Mouse (Mus musculus) hematopoietic stem cell, adult 5-6 weeks (primary cell): ENCODE results near the gene Src. TPM values are rescaled to one million over a fixed set of nuclear protein-coding genes. Genes with fewer than 3 reads are reported as not detected.

Experiments
- ATAC-seq, 2 experiments: fragments of 125-278 bp in 1 of 2; replicated peaks in 1 of 2; 2 replicates each; pipeline ENCODE4 v1.8.0; 2016 to 2017; ENCODE audit warnings: inconsistent platforms in 2 of 2, mild to moderate bottlenecking in 2 of 2, moderate number of reproducible peaks in 2 of 2, low read depth in 1 of 2, moderate TSS enrichment in 1 of 2; ENCODE audit not compliant: low FRiP score in 2 of 2, poor library complexity in 2 of 2, severe bottlenecking in 2 of 2, insufficient read depth in 1 of 2, low TSS enrichment in 1 of 2
- total RNA-seq: library from RNA; stranded (forward); fragments of 172-1452, 232-1000 nt; gene quantifications from 2 replicates; pipeline ENCODE4 v1.2.3, GENCODE M21; 2017

Src gene
- total RNA-seq, 1 experiment from 2014 or later: 2.6 TPM

DNA sequence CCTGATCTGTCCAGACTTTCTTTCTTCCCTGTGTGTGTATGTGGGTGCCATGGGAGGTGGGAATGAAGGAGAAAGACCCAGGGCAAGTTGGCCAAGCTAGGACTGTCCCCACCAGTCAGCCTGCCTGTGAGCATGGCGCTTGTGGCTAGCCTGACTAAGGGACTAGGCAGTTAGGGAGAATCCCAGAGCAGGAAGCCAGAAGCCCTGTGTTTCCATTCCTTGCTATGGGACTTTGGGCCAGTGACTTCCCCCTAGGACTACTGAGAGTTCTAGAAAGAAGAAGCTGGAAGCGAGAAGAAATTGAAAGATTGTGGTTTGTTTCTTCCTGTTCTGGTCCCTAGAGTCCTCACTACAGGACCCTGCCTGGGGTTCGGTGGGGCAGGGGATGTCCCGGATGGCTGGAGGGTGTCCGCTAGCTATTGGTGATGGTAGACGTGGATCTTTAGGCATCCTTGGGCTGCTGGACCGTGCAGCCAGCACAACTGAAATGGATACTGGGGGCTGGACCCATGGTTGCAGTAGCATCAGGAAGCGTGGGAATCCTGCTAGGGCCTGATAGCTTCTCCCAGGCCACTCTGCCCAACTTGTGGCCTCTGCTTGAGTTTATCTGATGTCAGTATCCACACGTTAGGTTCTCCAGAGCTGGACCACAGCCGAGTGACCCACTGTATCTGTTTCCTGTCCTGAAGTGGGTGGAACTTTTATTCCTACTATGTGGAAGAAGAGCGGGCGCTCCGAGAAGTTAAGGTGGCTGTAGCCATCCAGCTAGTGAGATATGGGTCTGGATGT, 10.3 kb downstream of the Src start:
- ATAC-seq: 0 out of 4 replicates have a peak, but pooled peaks have one; percentile 11 to 24

DNA sequence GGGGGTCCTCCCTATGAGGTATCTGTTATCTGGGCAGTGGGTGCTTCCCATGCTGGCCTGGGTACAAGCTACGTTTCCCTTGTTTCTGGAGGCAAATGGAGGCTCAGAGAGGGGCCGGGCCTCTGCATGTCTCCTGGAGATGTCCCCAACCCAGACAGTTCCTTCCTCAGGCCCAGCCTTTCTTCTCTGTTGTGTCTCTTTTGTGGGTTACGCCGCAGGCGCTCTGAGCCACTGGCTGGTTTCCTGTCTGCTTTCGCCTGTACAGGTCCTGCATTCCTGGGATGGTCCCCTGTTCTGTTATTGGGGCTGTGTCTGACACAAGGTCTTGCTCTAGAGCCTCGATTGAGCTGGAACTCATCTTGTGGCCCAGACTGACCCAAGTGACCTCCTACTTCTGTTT, 11.5 kb downstream of the Src start:
- ATAC-seq: no peak

DNA sequence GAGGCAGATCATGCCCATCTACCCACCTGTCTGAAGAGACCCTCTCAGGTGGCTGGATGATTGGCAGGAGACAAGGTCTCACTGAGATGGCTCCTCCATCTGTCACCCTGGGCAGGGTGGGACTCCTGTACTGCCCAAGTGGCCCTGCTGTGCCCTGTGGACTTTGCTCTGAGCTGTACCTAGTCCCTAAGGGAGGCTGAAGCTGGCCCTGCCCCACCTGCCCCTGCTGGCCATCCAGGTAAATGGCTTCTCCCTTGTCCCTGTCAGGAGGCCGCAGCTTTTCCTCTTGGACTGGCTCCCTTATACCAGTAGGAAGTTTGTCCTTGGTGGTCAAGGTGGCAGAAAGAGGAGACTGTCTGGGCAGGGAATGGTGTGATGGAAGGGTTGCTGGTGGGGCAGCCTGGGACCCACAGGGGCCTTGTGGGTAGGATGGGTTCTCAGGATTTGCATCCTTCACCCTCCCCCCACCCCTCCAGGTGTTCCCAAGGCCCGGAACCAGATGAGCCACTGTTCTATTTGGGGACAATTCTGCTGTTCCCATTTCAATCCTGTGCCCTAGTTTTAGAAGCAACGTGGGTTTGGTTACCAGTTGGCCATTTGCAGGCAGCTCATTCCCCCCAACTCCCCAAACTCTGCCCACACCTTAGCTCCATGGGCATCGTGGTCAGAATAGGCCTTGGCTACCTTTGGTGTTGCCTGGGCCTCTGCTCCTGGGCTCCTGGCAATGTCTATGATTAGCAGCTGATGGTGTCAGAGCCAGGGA, 12.6 kb downstream of the Src start:
- ATAC-seq: no peak

DNA sequence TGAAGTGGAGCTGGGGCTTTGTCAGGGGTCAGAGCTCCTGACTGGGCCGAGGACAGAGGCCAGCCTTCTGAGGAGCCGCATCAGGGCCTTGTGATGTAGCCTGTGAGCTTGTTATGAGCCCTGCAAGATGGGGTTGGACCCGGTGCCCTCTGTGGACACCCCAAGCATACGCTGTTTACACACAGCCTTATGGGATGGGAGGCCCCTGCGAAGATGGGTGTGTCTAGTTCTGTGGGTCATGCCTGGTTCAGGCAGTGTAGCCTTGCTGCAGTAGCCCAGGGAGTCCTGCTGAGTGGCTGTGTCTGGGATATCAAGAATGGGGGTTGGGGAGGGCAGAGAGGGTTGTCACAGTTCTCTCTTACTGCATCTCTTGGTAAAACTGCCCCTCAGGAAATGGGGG, 13.7 kb downstream of the Src start:
- ATAC-seq: no peak

DNA sequence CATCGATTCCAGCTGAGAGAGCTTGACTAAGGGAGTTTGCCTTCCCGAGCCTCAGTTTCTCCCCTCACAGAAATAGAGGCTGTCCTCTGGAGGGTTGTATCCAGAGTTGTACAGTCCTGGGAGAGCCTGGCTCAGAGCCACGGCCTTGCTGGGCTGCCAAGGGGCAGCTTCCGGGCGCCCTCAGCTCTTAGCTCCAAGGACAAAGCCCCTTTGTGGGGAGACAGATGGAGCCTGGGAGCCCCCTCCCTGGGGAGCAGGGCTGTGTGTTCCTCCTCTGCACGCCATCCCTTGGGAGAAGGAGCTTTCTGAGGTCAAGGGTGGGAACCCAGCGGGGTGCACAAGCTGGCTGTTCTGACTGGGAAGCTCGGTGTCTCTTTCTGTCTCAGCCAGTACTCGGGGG, 14.2 kb downstream of the Src start:
- no peak for ATAC-seq

DNA sequence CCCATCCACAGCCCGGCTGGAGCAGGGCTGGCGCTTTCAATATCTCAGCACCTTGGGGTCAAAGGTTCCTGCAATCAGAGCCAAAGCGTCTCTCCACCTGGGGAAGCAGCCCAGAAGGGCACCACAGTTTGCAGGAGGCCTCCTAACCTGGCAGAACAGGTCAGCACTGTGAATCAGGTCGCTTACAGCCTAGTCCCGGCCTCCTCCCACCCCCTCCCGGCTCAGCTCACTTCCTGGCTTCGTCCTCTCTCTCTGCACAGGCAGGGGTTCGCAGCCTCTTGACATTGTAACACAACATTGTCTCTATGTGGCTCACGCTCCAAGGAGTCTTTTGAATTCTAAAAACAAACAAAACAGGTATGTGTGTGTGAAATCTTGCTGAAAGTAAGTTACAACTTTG, 15.8 kb downstream of the Src start:
- ATAC-seq: no peak

DNA sequence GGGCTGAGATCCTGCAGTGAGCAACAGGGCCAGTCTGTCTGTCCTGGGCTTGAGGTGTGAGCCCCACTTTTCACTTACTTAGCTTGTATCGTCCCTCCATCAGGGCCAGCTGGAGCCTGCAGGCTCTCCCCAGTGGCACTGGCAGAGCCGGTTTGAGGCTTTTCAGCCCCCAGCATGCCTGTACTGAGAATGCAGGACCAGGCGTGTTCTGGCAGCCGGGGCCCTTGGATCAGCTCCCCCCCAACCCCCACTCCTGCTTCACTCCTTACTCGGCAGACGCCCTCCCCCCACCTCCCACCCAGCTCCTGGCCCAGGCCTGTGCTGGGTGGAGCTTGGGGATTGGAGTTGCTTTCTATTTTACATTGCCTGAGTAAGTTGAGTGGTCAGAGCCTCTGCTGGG, 16.3 kb downstream of the Src start:
- ATAC-seq: no peak

DNA sequence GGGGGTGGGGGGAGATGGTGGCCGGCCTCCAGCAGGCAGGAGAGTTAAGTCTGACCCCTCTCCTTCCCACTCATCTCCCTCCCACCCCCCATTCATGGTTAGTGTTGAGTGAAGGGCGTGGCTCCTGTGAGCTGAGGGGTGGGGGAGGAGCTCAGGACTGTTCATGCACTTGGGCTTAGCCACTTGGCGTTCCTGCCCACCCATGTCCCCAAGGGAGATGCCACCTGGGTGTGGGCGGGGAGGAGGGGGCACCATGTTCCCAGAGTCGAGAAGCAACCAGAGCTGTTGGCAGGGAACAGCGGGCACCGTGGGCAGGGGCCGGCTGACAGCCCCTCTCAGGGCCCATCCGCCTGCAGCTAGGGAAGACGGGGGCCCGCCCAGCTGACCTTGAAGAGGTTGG, 18.3 kb downstream of the Src start:
- ATAC-seq: no peak

DNA sequence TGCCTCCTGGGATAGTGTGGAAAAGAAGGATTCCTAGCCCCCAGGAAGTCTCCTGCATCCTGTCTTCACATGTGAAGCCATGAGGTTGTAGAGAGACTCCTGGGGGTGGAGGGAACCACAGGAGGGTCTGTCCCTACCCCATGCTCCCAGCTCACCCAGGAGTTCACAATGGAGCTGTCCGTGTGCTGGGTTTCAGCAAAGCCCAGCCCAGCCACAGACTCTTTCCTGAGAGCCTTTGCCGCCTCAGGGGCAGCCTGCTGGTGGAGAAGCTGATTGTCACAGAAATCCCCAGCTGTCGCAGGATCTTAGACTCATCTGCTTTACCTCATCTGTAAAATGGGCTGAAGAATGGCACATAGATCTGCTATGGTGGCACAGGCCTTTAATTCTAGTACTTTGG, 18.9 kb downstream of the Src start:
- ATAC-seq: no peak

DNA sequence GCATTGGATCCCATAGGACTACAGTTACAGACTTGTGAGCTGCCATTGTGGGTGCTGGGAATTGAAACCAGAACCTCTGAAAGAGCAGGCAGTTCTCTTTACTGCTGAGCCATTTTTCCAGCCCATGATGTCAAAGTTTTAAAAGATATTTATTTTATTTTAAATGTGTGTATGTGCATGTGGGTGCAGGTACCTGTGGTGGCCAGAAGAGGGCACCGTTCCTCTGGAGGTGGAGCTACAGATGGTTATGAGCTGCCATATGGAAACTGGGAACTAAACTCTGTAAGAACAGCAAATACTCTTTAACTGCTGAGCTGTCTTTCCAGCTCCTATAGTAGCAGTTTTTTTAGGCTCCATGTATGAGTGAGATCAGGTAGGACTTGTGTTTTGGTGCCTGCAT, 23.1 kb downstream of the Src start:
- ATAC-seq: no peak

DNA sequence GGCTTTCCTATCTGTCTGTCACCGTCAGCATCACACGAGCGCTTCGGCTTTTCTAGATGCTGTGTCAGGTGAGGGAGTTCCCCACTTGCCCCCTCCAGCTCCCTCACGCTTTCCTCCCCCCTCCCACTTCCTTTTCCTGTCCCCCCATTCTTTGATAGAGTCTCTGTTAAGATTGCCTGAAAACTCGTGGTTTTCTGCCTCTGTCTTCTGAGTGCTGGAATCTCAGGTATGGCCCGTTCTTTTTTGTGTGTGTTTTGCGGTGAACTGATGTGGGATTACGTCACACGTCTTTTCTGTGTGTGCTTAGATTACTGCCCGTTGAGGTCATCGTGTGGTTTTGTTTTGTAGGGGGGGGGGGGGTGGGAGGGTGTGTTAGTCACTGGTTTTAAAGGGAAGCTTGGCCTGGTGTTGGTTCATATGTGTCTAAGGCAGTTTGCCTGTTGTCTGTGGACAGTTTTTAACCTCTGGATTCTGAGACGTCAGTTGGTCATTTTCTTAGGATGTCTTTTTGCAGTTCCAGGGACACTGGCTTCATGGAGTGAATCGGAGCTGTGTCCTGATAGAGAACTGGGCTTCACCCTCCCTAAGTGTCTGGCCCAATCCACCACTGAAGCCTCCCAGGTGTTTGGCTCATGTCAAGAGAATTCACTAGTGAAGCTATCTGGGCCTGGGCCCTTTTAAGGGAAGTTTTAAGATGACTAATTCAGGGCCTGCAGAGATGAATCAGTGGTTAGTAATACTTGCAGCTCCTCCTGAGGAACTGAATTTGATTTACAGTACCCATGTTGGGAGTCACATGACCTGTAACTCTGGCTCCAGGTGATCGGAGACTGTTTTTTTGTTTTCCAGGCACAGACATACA, 29.3 kb downstream of the Src start:
- ATAC-seq: peak; percentile 81 to 82

DNA sequence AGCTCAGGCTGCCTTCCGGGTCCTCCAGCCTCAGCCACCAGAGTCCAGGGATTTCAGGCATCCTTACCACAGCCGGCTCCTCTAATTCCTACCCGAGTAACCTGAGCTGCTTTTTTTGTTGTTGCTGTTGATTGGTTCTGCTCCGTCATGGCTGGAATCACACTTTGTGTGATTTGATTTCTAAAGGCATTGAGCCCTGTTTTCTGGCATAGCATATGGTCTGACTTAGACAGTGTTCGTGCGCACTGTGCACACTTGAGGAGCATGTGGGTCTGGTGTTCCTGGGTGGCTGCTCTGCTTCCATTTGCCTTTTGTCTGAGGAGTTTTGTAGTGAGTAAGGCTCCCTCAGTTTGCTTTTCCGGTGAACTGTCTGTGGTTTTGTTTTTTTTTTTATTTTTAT, 30.1 kb downstream of the Src start:
- no peak for ATAC-seq

DNA sequence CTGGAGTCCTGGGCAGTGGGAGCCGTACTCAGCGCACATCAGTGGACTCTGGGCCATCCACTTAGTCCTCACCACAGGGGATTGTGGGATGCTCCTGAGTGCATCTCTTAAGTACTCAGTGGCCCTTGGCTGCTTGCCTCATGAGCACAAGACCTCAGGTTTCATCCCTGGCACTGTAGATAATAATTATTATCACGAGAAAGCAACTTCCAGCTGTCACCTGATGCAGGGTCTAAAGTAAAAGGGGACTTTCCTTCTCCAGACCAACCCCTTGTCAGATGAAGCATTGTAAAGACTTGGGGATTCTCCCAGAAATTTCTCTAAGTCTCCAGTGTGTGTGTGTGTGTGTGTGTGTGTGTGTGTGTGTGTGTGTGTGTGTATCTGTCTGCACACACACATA, 32.7 kb downstream of the Src start:
- ATAC-seq: no peak

DNA sequence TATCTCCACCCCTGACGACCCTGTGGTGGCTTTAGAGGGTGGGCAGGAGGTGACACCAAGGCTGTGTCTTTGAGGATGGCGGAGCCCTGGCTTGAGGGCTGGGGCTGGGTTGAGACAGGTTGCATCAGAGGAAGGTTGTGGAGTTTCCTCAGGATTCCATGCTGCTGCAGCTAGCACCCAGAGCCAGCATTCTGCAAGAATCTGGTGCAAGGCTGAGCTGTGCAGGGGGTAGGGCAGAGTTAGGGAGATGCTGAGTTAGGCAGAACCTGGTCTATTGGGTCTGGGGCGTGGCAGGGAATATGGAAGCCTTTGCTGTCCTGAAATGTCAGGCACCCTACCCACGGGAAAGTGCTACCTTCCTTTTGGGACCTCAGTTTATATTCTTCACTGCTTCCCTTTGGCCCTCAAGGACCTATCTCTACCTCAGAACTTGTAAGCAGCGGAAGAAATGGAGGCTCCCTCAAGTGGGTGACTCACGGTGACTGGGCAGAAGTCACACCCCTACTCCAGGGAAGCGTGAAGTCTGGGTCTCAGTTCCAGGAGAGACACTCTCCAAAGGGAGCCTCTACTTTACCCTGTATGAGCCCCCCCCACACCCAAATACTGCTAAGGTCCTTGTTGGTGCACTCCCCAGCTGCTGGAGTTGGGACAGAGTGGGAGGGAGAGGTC, 33.3 kb downstream of the Src start:
- ATAC-seq: no peak

DNA sequence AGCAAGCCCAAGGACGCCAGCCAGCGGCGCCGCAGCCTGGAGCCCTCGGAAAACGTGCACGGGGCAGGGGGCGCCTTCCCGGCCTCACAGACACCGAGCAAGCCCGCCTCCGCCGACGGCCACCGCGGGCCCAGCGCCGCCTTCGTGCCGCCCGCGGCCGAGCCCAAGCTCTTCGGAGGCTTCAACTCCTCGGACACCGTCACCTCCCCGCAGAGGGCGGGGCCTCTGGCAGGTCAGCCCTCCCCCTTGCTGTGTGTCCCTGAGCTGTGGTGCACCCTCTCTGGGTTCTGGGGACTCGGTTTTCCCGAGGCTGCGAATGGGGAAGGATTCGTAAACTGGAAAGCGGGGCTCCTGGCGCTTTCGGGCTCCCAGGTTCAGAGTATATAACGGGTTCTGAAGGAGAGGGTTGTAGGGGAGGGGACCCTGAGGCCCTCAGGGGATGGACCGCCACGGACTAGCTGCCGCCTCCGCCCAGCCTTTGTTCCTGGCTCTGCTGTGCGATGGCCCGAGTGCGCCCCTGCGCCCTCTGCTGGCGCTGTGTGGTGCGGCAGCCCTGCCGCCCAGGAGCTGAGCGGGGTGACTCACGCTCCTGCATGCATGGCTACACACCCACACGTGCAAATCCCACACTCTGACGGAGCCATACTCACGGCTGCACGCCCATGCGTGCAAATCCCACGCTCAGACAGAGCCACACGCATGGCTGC, 39.0 kb downstream of the Src start:
- peak; percentile 73 to 86 for ATAC-seq

DNA sequence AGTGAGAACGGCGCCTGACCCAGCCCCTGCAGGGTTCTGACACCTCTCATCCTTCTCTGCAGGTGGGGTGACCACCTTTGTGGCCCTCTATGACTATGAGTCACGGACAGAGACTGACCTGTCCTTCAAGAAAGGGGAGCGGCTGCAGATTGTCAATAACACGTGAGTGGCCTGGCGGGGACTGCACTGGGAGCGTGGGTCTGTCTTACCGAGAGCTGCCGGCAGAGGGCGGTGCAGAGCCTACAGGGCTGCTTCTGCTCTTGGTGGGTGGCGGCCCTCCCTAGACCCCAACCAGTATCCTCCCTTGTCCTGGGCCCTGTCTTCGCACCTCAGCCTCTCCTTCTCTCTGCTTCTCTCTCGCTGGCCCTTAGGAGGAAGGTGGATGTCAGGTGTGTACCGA, 40.2 kb downstream of the Src start:
- ATAC-seq: peak; percentile 34 to 64; a peak in 2 of 4 replicates

DNA sequence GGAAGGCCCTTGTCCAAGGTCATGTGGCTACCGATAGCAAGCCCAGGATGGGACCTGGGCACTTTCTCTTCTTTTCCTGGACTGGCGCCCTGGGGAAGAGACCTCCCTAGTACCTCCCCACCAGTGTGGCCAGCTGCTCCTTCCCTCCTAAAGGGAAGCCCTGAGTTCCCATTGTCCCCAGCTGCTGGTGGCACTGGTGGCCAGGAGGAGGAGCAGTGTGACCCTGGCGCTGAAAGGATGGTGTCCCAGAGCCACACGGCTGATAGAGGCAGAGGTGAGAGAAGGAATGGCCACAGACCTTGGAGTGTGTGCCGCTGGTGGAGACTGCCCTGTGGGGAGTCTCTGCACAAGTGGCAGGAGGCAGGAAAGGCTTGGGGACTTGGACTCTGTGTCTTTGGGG, 41.5 kb downstream of the Src start:
- ATAC-seq: no peak
